Mouse (Mus musculus) hindbrain, embryonic 13.5 days (tissue): ENCODE measurements around the gene Pde3b. TPM values are rescaled to one million over a fixed set of nuclear protein-coding genes. Genes with fewer than 3 reads are reported as not detected.

ENCODE experiments used
- ATAC-seq: fragments of 200-750 bp; cut with Nextera tagmentation; 2 replicates; pipeline ENCODE4 v1.8.0; 2017; ENCODE audit warnings: moderate TSS enrichment; ENCODE audit not compliant: low FRiP score
- H3K27ac ChIP-seq: fragments of 300-500 bp; sonication (generic); 2 replicates; pipeline ENCODE4 v1.5.1; 2015; ENCODE audit warnings: inconsistent platforms, mild to moderate bottlenecking, moderate library complexity
- H3K27me3 ChIP-seq: fragments of 300-500 bp; sonication (generic); 2 replicates; pipeline ENCODE4 v1.6.1; 2015; ENCODE audit warnings: mild to moderate bottlenecking, inconsistent platforms
- H3K36me3 ChIP-seq: fragments of 300-500 bp; sonication (generic); 2 replicates; pipeline ENCODE4 v1.6.1; 2015; ENCODE audit warnings: mild to moderate bottlenecking, inconsistent platforms
- H3K4me1 ChIP-seq: fragments of 300-500 bp; sonication (generic); replicated peaks from 2 replicates; pipeline ENCODE4 v1.6.1; 2015; ENCODE audit warnings: inconsistent platforms
- H3K4me2 ChIP-seq: fragments of 300-500 bp; sonication (generic); 2 replicates; pipeline ENCODE4 v1.6.1; 2015; ENCODE audit warnings: inconsistent platforms, mild to moderate bottlenecking, moderate library complexity
- H3K4me3 ChIP-seq: fragments of 300-500 bp; sonication (generic); 2 replicates; pipeline ENCODE4 v1.5.1; 2015; ENCODE audit warnings: mild to moderate bottlenecking, inconsistent platforms
- H3K9ac ChIP-seq: fragments of 300-500 bp; sonication (generic); 2 replicates; pipeline ENCODE4 v1.6.1; 2015; ENCODE audit warnings: mild to moderate bottlenecking, inconsistent platforms
- H3K9me3 ChIP-seq: fragments of 300-500 bp; sonication (generic); 2 replicates; pipeline ENCODE4 v1.6.1; 2016; ENCODE audit warnings: inconsistent platforms
- WGBS: fragments of 180-500 bp; shearing (Covaris S2); methylation state at CpG from one replicate; pipeline ENCODE4 v1.1.7; 2015; 5-methylcytosine and 5-hydroxymethylcytosine counted together
- polyA plus RNA-seq: library from polyadenylated mRNA; unstranded; fragments of >200 nt; fragmentation: Nextera tagmentation; extraction: Ambion mirVana; gene quantifications from 2 replicates; pipeline ENCODE4 v1.2.1, GENCODE M21; 2015

Pde3b gene
- polyA plus RNA-seq, 1 experiment from 2014 or later = 4.1 TPM

DNA sequence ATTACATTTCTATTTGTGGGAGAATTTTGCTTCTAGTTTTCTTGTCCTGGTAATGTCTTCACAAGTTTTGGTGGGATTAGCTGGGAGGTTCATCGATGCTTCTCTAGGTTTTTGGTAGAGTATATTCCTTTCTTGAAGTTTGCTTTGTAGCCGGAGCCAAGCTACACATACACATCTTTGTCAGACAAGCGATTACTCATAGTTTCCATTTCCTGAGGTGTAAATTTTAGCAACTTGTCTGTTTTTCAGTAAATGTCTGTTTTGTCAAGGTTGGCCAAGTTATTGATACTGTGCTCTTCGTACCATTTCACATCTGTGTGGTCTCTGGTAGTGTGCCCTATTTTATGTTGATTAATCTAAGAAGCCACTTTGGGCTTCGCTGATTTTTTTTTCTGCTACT, 166.1 kb downstream of the Pde3b start:
- no peaks in the 10 kb centered on the region for H3K27me3 ChIP-seq
- no peaks in the 10 kb centered on the region for H3K4me1 ChIP-seq
- H3K9ac ChIP-seq = no peak overlapping the region
- ATAC-seq = no peak
- no peaks in the 10 kb centered on the region for H3K9me3 ChIP-seq
- no peaks in the 10 kb centered on the region for H3K36me3 ChIP-seq
- 90% methylated on average over 5 of the region's 5 CpGs for WGBS
- no peak overlapping the region for H3K4me3 ChIP-seq
- no peak overlapping the region for H3K27ac ChIP-seq
- H3K4me2 ChIP-seq = no peak overlapping the region

DNA sequence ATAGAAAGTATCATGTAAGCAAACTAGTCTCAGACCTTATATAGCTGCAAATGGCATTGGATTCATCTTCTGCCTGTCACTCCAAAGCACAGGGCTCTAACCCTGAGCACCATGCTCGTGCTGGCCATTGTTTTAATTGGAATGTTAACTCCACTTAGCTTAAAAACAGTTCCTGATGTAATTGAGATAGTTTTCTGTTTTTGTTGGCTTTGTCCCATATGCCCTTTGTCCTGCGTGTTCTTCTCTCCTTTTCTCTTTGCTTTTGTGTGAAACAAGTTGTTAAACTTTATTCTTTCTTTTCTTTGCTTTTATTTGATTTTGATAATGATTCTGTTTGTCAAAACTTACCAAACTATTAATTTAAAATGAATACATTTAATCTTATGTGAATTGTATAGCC, 167.4 kb downstream of the Pde3b start:
- Histone ChIP-seq H3K27ac (no peak overlapping the region), H3K36me3 (no peaks in the 10 kb centered on the region), H3K4me2 (no peak overlapping the region), H3K27me3 (no peaks in the 10 kb centered on the region), H3K9ac (no peak overlapping the region), H3K4me3 (no peak overlapping the region), H3K9me3 (no peaks in the 10 kb centered on the region), H3K4me1 (no peaks in the 10 kb centered on the region)
- no peak for ATAC-seq
- WGBS = 52% methylated on average over 2 of the region's 2 CpGs

Other genes starting within 250 kb of the Pde3b start
- gene Copb1, start 160.6 kb upstream of the Pde3b start, polyA plus RNA-seq = 91.4 and 93.4 TPM in 2 replicates
- 377 and 380 TPM in 2 replicates for gene Psma1, start 139.2 kb upstream of the Pde3b start, polyA plus RNA-seq
- 1.1 and 1.6 TPM in 2 replicates for gene Cyp2r1, start 147.7 kb downstream of the Pde3b start, polyA plus RNA-seq
- 11.6 and 13.8 TPM in 2 replicates for gene Calca, start 221.1 kb downstream of the Pde3b start, polyA plus RNA-seq